ENCODE assay signal across 8 mouse cellular contexts in genomic region chr1:51668881-51669280, GRCm38 (mm10).
DNase-seq lines count a peak whose midpoint lies in the region; ATAC-seq and TF ChIP-seq lines count a peak whose summit lies in the region.

No protein-coding gene starts in this region.

- no peak overlapping the region for H3K9ac ChIP-seq in hindbrain, postnatal 0 days (replicated peaks; ENCODE audit: low read length)
- H3K9ac ChIP-seq in hindbrain, embryonic 16.5 days (ENCODE audit: low read depth, low read length): no peak overlapping the region

- H3K4me2 ChIP-seq in hindbrain, postnatal 0 days (ENCODE audit: low read depth, low read length): no peak overlapping the region
- H3K4me2 ChIP-seq in hindbrain, embryonic 16.5 days (ENCODE audit: low read length): no peak overlapping the region

- no peak for ATAC-seq in hindbrain, postnatal 0 days
- no peak for ATAC-seq in hindbrain, embryonic 16.5 days

- DNase-seq in cerebellum, postnatal 10 days: peak; percentile 36 to 53
- DNase-seq in cerebellum, adult 11-12 months: no peak
- peak; percentile 70 for DNase-seq in hindbrain, postnatal 0 days (ENCODE audit: low spot score)
- DNase-seq in lung, postnatal 10 days: peak; percentile 57
- no peak for DNase-seq in lung, adult 2 months
- peak; percentile 70 for DNase-seq in retina, embryonic 14.5 days (ENCODE audit: low spot score)
- no peak for DNase-seq in ovary, postnatal 36 days (ENCODE audit: low spot score)

- H3K27ac ChIP-seq in hindbrain, postnatal 0 days: no peak overlapping the region
- no peak overlapping the region for H3K27ac ChIP-seq in hindbrain, embryonic 16.5 days (ENCODE audit: low read depth, low read length)

- no peak for TF ChIP-seq POLR2A in lung, adult 2 months (IDR thresholded peaks at IDR 0.05; ENCODE audit: borderline replicate concordance, extremely low read depth, low read depth, low read length)

- no peaks in the 10 kb centered on the region for H3K9me3 ChIP-seq in hindbrain, postnatal 0 days (ENCODE audit: low read length)
- H3K9me3 ChIP-seq in hindbrain, embryonic 16.5 days (ENCODE audit: control insufficient read depth, low read length): no peaks in the 10 kb centered on the region

- peak; percentile 76 for TF ChIP-seq CTCF in hindbrain, postnatal 0 days (IDR thresholded peaks at IDR 0.05; ENCODE audit: low read depth)
- TF ChIP-seq CTCF in lung, adult 2 months (IDR thresholded peaks at IDR 0.05; ENCODE audit: insufficient read depth, low read length): no peak

- no peaks in the 10 kb centered on the region for H3K4me1 ChIP-seq in hindbrain, postnatal 0 days (ENCODE audit: insufficient read depth, low read length)
- no peaks in the 10 kb centered on the region for H3K4me1 ChIP-seq in hindbrain, embryonic 16.5 days (ENCODE audit: control insufficient read depth, insufficient read depth, low read depth, low read length)
- peaks cover 6% of the 10 kb centered on the region for H3K4me1 ChIP-seq in lung, adult 2 months (ENCODE audit: control insufficient read depth, insufficient read depth, low read length)

- H3K27me3 ChIP-seq in hindbrain, postnatal 0 days (ENCODE audit: insufficient read depth, low read length): no peaks in the 10 kb centered on the region
- no peaks in the 10 kb centered on the region for H3K27me3 ChIP-seq in hindbrain, embryonic 16.5 days (replicated peaks; ENCODE audit: control insufficient read depth, insufficient read depth, low read length)

- H3K36me3 ChIP-seq in hindbrain, postnatal 0 days (ENCODE audit: insufficient read depth, low read length): no peaks in the 10 kb centered on the region
- H3K36me3 ChIP-seq in hindbrain, embryonic 16.5 days (ENCODE audit: control insufficient read depth, insufficient read depth, low read length): no peaks in the 10 kb centered on the region

- no peak overlapping the region for H3K4me3 ChIP-seq in hindbrain, postnatal 0 days (ENCODE audit: low read length)
- H3K4me3 ChIP-seq in hindbrain, embryonic 16.5 days (ENCODE audit: low read length): no peak overlapping the region
- H3K4me3 ChIP-seq in lung, adult 2 months (replicated peaks; ENCODE audit: extremely low read depth, low read depth, low read length): no peak overlapping the region

Comparison
In these comparisons a context has a peak if more than half of its experiments do, and no peak if none do; other contexts are left out.
1. DNase-seq: peak in cerebellum, postnatal 10 days (2 of 2), hindbrain, postnatal 0 days (single experiment), lung, postnatal 10 days (single experiment) and retina, embryonic 14.5 days (single experiment); none in cerebellum, adult 11-12 months (single experiment), lung, adult 2 months (single experiment) and ovary, postnatal 36 days (single experiment).